Mouse (Mus musculus) cerebellum, postnatal 14 days (tissue): ENCODE measurements at regions not wholly inside any gene's neighbourhood (a gene's known extent, or its start where the extent isn't known, plus 50 kb on each side); places are given as distances from the start of the nearest gene placed in this dataset.

Source experiments
- DNase-seq, 2 experiments: peaks; one replicate each; pipeline ENCODE4 v3.0.0; 2021; ENCODE audit warnings: mixed read lengths in 2 of 2

DNA sequence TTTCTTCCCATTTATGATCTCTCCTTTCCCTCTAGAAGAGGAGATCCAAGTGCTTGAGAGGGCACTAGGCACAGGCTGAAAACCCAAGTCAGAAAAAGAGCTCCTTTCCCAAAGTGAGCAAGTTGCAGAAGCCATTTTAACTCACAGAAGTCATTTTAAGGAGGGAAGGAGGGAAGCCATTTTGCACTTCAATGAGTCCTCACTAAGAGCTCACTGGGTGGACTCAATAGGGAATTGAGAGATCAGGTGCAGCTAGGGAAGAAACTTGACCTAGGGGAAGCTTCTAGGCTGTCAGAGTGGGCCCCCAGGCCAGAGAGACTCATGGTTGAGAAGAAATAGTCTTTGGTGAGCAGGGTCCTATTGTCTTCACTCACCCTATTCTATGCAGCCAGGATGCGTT, 363.5 kb upstream of the Nrp1 start:
- no peak for DNase-seq

DNA sequence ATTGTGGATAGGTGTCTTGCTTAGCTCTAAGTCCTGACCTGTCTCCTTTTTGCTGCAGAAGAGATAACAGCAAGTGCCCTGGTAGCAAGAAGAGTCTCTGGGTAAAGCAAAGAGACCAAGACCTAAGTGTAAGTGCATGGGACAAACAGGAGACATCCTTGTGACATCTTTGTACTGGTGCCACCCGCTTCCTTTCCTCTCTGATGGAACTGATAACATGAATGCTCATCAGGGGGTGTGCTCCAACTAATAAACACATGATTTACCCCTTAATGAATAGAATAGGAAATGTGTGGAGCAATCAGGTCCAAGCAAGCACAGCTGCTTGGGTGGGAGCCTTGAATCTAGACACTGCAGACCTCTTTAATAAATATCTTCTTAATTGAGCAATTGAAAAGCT, 362.9 kb upstream of the Nrp1 start:
- no peak for DNase-seq

GRCm38 (mm10) chr8:128002386-128002785, 356.0 kb upstream of the Nrp1 start:
- DNase-seq = no peak

DNA sequence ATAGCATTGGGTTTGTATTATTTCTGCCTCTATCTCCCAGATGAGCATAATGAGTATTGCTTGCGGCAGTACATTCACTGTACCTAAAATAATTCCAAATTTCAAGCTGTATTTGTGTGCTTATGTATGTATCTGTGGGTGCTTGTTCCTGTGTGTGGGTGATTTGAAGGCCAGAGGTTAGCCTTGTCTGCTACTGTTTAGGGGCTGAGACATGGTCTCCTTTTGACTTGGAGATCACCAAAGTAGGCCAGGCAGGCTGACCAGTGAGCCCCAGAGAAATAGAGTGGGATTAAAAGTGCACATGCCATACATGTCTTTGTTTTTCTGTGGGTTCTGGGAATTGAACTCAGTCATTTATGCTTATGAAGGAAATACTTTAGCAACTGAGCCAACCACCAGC, 355.6 kb upstream of the Nrp1 start:
- DNase-seq = no peak

GRCm38 (mm10) chr8:128003385-128003784, 355.0 kb upstream of the Nrp1 start:
- no peak for DNase-seq

- no peak for DNase-seq
Observed at GRCm38 (mm10) chr8:128003881-128004286, 354.5 kb upstream of the Nrp1 start.

- no peak for DNase-seq
Observed at GRCm38 (mm10) chr8:128009393-128010010, 348.9 kb upstream of the Nrp1 start.

DNA sequence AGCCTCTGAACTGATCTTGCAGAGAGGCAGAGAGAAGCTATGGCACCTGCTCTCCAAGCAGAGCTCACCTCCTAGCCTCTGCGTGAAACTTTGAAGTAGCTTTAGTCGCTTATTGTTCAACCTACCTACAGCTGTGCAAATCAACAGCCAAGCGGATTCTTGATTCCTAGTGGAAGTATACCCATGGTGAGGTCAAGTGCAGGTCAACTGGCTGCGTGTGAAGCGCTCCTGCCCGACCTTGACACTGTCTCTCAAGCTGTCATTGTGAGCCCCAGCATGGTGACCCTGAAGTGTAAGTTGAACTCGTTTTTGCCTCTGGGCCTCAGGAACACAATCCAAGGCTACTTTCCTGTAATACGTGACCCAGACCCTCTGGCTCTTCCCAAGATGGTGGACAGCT, 341.2 kb upstream of the Nrp1 start:
- no peak for DNase-seq

- DNase-seq = no peak
Observed at GRCm38 (mm10) chr8:128023661-128024060, 334.7 kb upstream of the Nrp1 start.

DNA sequence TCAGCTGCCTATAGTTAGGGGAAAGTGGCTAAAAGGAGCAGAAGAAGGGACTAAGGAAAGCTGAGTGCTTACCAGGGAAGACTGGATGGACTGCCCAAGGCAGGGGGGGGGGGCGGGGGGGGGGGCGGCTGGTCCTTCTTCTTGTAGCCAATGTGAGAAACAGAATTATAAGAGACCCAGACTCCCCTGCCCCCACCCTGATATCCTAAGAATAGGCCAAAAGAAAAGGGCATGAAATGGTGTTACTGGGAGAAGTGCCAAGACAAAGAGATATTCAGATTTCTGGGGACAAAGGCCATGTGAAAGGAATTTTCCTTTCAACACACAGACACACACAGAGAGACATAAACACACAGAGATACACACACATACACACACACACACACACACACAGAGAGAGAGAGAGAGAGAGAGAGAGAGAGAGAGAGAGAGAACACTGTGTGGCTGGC, 333.6 kb upstream of the Nrp1 start:
- DNase-seq = peak; percentile 7 to 10

- DNase-seq = peak; percentile 66 to 79
Observed at GRCm38 (mm10) chr8:128025251-128025856, 333.1 kb upstream of the Nrp1 start.

GRCm38 (mm10) chr8:128026981-128027380, 331.4 kb upstream of the Nrp1 start:
- no peak for DNase-seq

GRCm38 (mm10) chr8:128030335-128031280, 327.8 kb upstream of the Nrp1 start:
- no peak for DNase-seq

- DNase-seq = peak in 1 of 2 experiments; percentile 5
Observed at GRCm38 (mm10) chr8:128034127-128034526, 324.3 kb upstream of the Nrp1 start.

- no peak for DNase-seq
Observed at GRCm38 (mm10) chr8:128035672-128036071, 322.7 kb upstream of the Nrp1 start.

DNA sequence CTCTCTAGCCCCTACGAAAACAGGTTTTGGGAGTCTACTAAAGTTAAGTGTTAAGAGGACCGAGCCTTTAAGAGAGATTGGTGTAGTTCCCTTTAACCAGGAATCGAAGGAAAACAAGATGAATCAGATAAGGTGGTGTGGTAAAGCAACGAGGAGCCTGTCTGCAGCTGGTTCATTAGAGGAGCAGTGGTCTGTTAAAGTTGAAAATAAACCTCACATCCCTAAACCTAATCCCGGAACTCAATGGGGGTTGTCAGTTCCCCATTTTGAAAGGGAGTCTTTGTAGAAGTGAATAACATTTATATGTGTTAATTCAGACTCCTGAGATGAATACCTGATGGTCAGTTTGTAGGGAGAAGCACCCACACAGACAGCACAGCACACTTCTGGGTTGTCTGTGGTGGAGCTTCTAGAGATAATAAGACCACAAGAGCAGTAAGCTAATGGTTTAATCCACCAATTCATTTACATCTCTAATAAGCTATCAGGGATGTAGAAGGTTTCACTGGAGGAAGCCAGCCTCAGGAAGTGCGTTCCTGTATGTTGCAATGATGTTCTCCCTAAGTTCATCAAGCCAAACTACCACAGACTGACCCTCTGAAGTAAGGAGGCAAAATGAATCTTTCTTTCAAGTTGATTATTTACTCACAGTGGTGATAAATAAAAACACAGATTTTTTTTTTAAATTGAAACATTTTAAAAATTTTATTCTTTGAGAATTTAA, 318.9 kb upstream of the Nrp1 start:
- no peak for DNase-seq

DNA sequence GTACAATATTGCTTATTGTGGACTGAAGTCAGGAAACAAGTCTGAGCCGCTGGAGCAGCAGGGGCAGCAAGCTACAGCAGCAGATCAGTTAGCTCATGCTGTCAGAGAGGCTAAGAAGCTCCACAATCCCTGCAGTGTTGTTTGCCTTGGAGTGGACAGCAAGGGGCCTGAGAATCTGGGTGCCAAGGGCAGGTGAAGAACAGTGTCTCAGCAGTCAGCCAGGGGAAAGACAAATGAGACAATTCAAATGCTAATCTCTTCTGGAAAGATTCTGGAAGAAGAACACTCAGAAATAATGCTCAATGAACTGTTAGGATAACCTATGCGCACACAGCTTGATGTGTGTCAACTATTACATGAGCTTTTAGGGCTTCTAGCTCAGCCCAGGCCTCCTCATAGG, 315.5 kb upstream of the Nrp1 start:
- no peak for DNase-seq

GRCm38 (mm10) chr8:128043392-128043791, 315.0 kb upstream of the Nrp1 start:
- DNase-seq = no peak

DNA sequence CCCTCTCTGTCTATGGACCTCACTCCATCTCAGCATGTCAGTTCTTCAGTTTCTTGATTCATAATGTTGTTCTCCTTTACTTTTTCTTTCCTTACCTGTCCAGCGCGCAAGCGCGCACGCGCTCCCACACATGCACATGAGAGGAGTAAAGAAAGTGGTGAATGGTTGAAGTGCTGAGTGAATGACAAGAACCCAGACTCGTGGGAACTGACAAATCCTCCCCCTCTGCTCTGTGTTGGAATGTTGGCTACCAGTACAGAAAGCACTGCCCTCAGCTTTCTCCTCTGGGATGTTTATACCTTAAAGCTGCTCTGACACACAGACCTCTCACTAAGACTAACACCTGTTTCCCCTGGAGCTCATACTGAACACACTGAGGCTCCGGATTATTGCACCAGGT, 302.2 kb upstream of the Nrp1 start:
- no peak for DNase-seq

DNA sequence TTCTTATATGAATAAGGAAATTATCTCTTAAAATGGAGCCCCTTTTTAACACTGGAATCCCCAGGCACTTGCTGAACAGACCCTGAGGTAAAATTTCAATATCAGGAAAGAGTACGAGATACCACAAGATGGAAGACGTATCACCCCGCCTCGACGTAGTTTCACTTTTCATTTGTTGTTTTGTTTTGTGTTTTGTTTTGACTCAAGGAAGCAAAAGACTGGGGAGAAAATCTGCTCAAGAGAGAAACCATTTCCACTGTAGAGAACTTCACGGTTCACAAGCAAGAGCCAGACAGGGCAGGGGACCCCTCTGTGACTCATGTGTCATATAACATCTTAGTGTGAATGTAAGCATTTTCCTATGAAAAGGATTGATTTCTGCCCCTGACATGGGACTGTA, 300.6 kb upstream of the Nrp1 start:
- DNase-seq = no peak

GRCm38 (mm10) chr8:128059817-128060216, 298.6 kb upstream of the Nrp1 start:
- no peak for DNase-seq

DNA sequence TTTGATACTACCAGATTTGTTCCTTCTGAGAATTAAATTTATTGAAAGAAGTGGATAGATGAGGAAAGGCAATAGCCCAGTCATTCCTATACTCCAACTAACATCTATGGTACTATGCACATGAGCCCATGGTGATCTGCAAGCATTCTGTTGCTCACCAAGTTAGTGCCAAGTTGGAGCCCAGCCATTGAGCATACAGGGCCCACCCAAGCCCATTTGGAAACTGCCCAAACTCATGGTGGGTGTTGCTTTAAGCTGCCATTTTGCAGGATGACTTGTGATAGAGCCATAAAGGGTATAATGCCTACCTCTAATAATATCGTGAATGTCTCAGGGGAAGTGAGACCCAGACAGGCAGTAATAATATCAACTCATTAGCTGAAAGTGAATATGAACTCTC, 294.2 kb upstream of the Nrp1 start:
- DNase-seq = peak; percentile 46 to 65

GRCm38 (mm10) chr8:128065127-128065526, 293.3 kb upstream of the Nrp1 start:
- no peak for DNase-seq
